20 mouse cellular contexts compared by ENCODE assay signal in the genomic region with DNA sequence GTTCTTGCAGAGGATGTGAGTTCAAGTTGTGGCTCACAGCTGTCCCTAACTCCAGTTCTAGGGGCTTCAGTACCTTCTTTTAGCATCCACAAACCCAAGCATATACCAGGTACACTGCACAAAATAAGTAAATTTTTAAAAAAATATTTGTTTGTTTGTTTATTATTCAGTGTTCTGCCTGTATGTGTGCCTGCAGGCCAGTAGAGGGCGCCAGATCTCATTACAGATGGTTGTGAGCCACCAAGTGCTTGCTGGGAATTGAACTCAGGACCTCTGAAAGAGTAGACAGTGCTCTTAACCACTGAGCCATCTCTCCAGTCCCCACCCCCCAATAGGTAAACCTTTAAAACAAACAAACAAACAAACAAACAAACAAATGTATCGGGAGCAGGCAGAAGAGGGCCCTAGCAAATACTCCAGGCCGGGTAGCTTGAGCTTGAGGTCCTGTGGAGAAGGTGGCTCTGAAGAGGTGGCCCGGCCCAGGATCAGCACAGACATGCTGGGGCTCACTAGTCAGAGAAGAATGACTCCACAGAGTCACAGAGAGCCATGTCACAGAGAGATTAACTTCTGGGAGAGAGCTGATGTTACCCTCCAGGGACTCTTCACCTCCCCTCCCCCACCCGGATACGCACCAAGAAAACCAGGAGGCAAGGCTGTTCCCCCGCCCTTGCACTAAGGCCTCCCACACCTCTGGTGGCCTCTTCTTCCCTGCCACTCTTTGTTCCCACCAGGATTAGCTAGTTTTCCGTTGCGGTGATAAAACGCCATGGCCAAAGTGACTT.
A peak's percentile ranks its signal among the peaks of the same experiment; 100 is the strongest.
DNase-seq lines count a peak whose midpoint lies in the region; TF ChIP-seq lines count a peak whose summit lies in the region.
"Had no signal": no experiment of that assay in that cellular context is flagged by ENCODE, and none has a peak within 500 bp of the region (broad histone marks: within the 10 kb centered on the region; RNA-seq: fewer than 3 reads in every experiment).

No protein-coding gene starts in this region.

- no peak for TF ChIP-seq EP300 in CH12.LX (IDR thresholded peaks at IDR 0.05; ENCODE audit: low read length)

- no peaks in the 10 kb centered on the region for H3K79me2 ChIP-seq in CH12.LX (replicated peaks; ENCODE audit: control insufficient read depth, extremely low read depth, insufficient read depth, poor library complexity, severe bottlenecking)

- TF ChIP-seq POLR2A in CH12.LX (IDR thresholded peaks at IDR 0.05; ENCODE audit: low read depth, low read length): no peak
- TF ChIP-seq POLR2A in bone marrow, adult 2 months (IDR thresholded peaks at IDR 0.05; ENCODE audit: borderline replicate concordance, control insufficient read depth, low read depth, low read length): no peak

- H3K27me3 ChIP-seq in CH12.LX (replicated peaks): peaks cover 3% of the 10 kb centered on the region
- peaks cover 91% of the 10 kb centered on the region for H3K27me3 ChIP-seq in limb, embryonic 10.5 days (ENCODE audit: low read depth, poor library complexity, severe bottlenecking)

- dilution Hi-C loops in CH12.LX (cut with MboI; ENCODE audit: extremely low pct_ligation_motif_present, extremely low pct_unique_long_range_greater_than_20kb, low sequenced_read_pairs): no loop called here

- WGBS in bone marrow, adult 2 months: 82% methylated on average over 10 of the region's 10 CpGs
- WGBS in limb, embryonic 10.5 days: 86% methylated on average over 10 of the region's 10 CpGs

- H3K4me3 ChIP-seq in gastrocnemius, adult 2 months: no peak overlapping the region
- H3K4me3 ChIP-seq in left cerebral cortex, adult 2 months: no peak overlapping the region
- H3K4me3 ChIP-seq in CH12.LX (replicated peaks in 1 of 3; ENCODE audit: low read depth in 2 of 3, low read length in 2 of 3, poor library complexity in 1 of 3): no peak overlapping the region
- H3K4me3 ChIP-seq in bone marrow, adult 2 months (replicated peaks; ENCODE audit: control insufficient read depth, low read depth, low read length): no peak overlapping the region
- H3K4me3 ChIP-seq in limb, embryonic 10.5 days: no peak overlapping the region
- H3K4me3 ChIP-seq: forebrain, embryonic 10.5 days; limb, embryonic 12.5 days had no signal

- no peak overlapping the region for H3K27ac ChIP-seq in gastrocnemius, adult 2 months
- H3K27ac ChIP-seq in left cerebral cortex, adult 2 months: no peak overlapping the region
- H3K27ac ChIP-seq in CH12.LX (ENCODE audit: insufficient read depth, low read depth): no peak overlapping the region
- H3K27ac ChIP-seq in bone marrow, adult 2 months (ENCODE audit: control insufficient read depth, insufficient read depth, low read depth, low read length, poor library complexity): no peak overlapping the region
- no peak overlapping the region for H3K27ac ChIP-seq in limb, embryonic 10.5 days
- H3K27ac ChIP-seq: limb, embryonic 12.5 days; macrophage had no signal

- no peaks in the 10 kb centered on the region for H3K36me3 ChIP-seq in CH12.LX (replicated peaks in 1 of 2; ENCODE audit: control insufficient read depth in 1 of 2, insufficient read depth in 1 of 2, low read length in 1 of 2)
- no peaks in the 10 kb centered on the region for H3K36me3 ChIP-seq in limb, embryonic 10.5 days
- H3K36me3 ChIP-seq: forebrain, embryonic 10.5 days; limb, embryonic 12.5 days had no signal

- TF ChIP-seq CTCF in gastrocnemius, adult 2 months (IDR thresholded peaks at IDR 0.05): peak; percentile 53
- TF ChIP-seq CTCF in left cerebral cortex, adult 2 months (IDR thresholded peaks at IDR 0.05): peak; percentile 37
- peak; percentile 35 to 37; a peak in 2 of 4 replicates for TF ChIP-seq CTCF in CH12.LX (conservative IDR thresholded peaks at IDR 0.05 in 1 of 2, IDR thresholded peaks at IDR 0.05 in 1 of 2; ENCODE audit: low read depth in 2 of 2, low read length in 2 of 2)
- TF ChIP-seq CTCF in bone marrow, adult 2 months (IDR thresholded peaks at IDR 0.05; ENCODE audit: control insufficient read depth, insufficient read depth, low read length): peak; percentile 33; the same call in 1 of the 2 replicates

- peak; percentile 5 for TF ChIP-seq RAD21 in CH12.LX (IDR thresholded peaks at IDR 0.05; ENCODE audit: low read depth, low read length)

- no peak overlapping the region for H3K9ac ChIP-seq in CH12.LX (ENCODE audit: insufficient read depth, low read depth)
- H3K9ac ChIP-seq: limb, embryonic 12.5 days had no signal

- no peak for DNase-seq in gastrocnemius, adult 2 months
- DNase-seq in gastrocnemius, adult 8-10 months (ENCODE audit: low spot score in 2 of 2): no peak
- DNase-seq in left cerebral cortex, adult 2 months (ENCODE audit: extremely low spot score in 1 of 2, low spot score in 2 of 2): no peak
- DNase-seq in left cerebral cortex, postnatal 25 days (ENCODE audit: low spot score in 2 of 2): no peak
- DNase-seq in CH12.LX (ENCODE audit: extremely low read depth): no peak
- DNase-seq in limb, embryonic 10.5 days (ENCODE audit: low spot score): no peak
- DNase-seq in right cerebral cortex, adult 2 months (ENCODE audit: low spot score in 2 of 2): no peak
- DNase-seq: adrenal gland, postnatal 10 days; cerebellum, adult 9-10 months; gastrocnemius, postnatal 10 days; heart, postnatal 10 days; kidney, adult 9 months; lung, adult 2 months; right cerebral cortex, postnatal 25 days; thymus, postnatal 4 days had no signal

- peak overlapping the region; percentile 35 for H3K4me2 ChIP-seq in CH12.LX (ENCODE audit: insufficient read depth, low read depth, poor library complexity, severe bottlenecking)
- H3K4me2 ChIP-seq: limb, embryonic 12.5 days; midbrain, embryonic 11.5 days had no signal

- in situ Hi-C loops in CH12.LX (cut with MboI; ENCODE audit: low pct_ligation_motif_present, low pct_unique_long_range_greater_than_20kb, low sequenced_read_pairs): no loop called here

- H3K4me1 ChIP-seq in CH12.LX (ENCODE audit: control insufficient read depth in 1 of 2, insufficient read depth in 2 of 2): peaks cover 23 to 42% of the 10 kb centered on the region in 2 experiments
- no peaks in the 10 kb centered on the region for H3K4me1 ChIP-seq in bone marrow, adult 2 months (ENCODE audit: control insufficient read depth, insufficient read depth, low read length)
- H3K4me1 ChIP-seq in limb, embryonic 10.5 days: peaks cover 31% of the 10 kb centered on the region

- intact Hi-C loops in gastrocnemius, adult 2 months (cut with DNase I): no loop called here
- intact Hi-C loops in left cerebral cortex, adult 2 months (cut with DNase I): no loop called here
- intact Hi-C loops in left cerebral cortex, postnatal 25 days (cut with DNase I): no loop called here

- no peaks in the 10 kb centered on the region for H3K9me3 ChIP-seq in CH12.LX (replicated peaks; ENCODE audit: low read length)
- no peaks in the 10 kb centered on the region for H3K9me3 ChIP-seq in limb, embryonic 10.5 days (replicated peaks)

TF ChIP-seq in CH12.LX, 34 proteins besides CTCF, POLR2A, EP300 and RAD21:
- TF ChIP-seq CHD2 (IDR thresholded peaks at IDR 0.05; ENCODE audit: low read length): peak; percentile 58
- no peak for TF ChIP-seq MAZ (IDR thresholded peaks at IDR 0.05; ENCODE audit: low read depth, low read length)
